8 mouse cellular contexts compared by ENCODE assay signal in the genomic region with DNA sequence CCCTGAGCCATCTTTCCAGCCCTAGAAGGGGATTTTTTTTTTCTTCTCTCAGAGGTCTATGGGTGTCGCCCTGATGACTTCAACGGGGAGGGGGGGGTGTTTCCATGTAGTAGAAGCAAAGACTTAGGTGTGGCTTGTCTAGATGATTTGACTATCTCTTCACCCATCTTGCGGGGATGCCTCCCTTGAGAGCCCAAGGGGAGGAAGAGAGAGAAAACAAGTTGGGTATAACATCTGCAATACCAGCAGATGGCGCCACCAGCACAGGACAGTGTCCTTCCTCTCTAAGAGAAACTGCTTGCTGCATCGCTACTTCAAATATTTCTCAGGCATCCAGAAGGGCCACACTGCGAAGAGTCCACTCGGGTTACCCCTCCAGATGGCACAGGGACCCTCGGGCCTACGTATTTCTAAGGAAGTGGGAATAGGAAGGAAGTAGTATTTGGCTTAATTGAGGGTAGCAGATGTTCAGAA. TPM values are rescaled to one million over a fixed set of nuclear protein-coding genes. Genes with fewer than 3 reads are reported as not detected.
DNase-seq lines count a peak whose midpoint lies in the region; ATAC-seq and TF ChIP-seq lines count a peak whose summit lies in the region.

No protein-coding gene starts in this region.

- ATAC-seq in liver, embryonic 11.5 days (replicated peaks; ENCODE audit: low FRiP score) = peak; percentile 51; the same call in 1 of the 2 replicates
- ATAC-seq in stomach, embryonic 14.5 days (ENCODE audit: insufficient number of reproducible peaks, insufficient read depth, low FRiP score, low read depth) = peak; percentile 34; the same call in 1 of the 2 replicates

- H3K4me2 ChIP-seq in liver, embryonic 11.5 days = peak overlapping the region; percentile 62
- H3K4me2 ChIP-seq in stomach, embryonic 14.5 days (replicated peaks; ENCODE audit: low read depth, low read length) = peak overlapping the region; percentile 22; the same call in 1 of the 2 replicates

- H3K9ac ChIP-seq in liver, embryonic 11.5 days (ENCODE audit: low read depth, low read length) = no peak overlapping the region
- no peak overlapping the region for H3K9ac ChIP-seq in stomach, embryonic 14.5 days (replicated peaks; ENCODE audit: low read depth, low read length)

- WGBS in heart, embryonic 10.5 days = 2% methylated on average over 9 of the region's 9 CpGs
- WGBS in liver, embryonic 11.5 days = 3% methylated on average over 9 of the region's 9 CpGs
- 1% methylated on average over 9 of the region's 9 CpGs for WGBS in stomach, embryonic 14.5 days

- no peak for TF ChIP-seq POLR2A in bone marrow macrophage, adult 2 months (IDR thresholded peaks at IDR 0.05; ENCODE audit: borderline replicate concordance, low read depth, low read length)
- TF ChIP-seq POLR2A in embryonic fibroblast, embryonic 13.5 days (IDR thresholded peaks at IDR 0.05; ENCODE audit: low read depth, low read length) = no peak

- H3K27ac ChIP-seq in bone marrow macrophage, adult 2 months (ENCODE audit: insufficient read depth, low read depth, low read length) = no peak overlapping the region
- H3K27ac ChIP-seq in embryonic fibroblast, embryonic 13.5 days (ENCODE audit: insufficient read depth, low read length) = no peak overlapping the region
- H3K27ac ChIP-seq in heart, embryonic 10.5 days = no peak overlapping the region
- no peak overlapping the region for H3K27ac ChIP-seq in liver, embryonic 11.5 days (ENCODE audit: low read depth, low read length)
- H3K27ac ChIP-seq in stomach, embryonic 14.5 days (ENCODE audit: low read length) = no peak overlapping the region

- H3K27me3 ChIP-seq in heart, embryonic 10.5 days (ENCODE audit: insufficient read depth, poor library complexity, severe bottlenecking) = no peaks in the 10 kb centered on the region
- 0 out of 2 replicates have a peak, but pooled peaks cover 2% of the 10 kb centered on the region for H3K27me3 ChIP-seq in liver, embryonic 11.5 days (replicated peaks; ENCODE audit: control insufficient read depth, insufficient read depth, low read length)
- H3K27me3 ChIP-seq in stomach, embryonic 14.5 days (ENCODE audit: control insufficient read depth, insufficient read depth, low read length) = no peaks in the 10 kb centered on the region

- H3K4me3 ChIP-seq in bone marrow macrophage, adult 2 months (ENCODE audit: insufficient read depth, low read length) = peak overlapping the region; percentile 24
- no peak overlapping the region for H3K4me3 ChIP-seq in embryonic fibroblast, embryonic 13.5 days (ENCODE audit: insufficient read depth, low read length)
- H3K4me3 ChIP-seq in heart, embryonic 10.5 days = peak overlapping the region; percentile 33
- H3K4me3 ChIP-seq in liver, embryonic 11.5 days (ENCODE audit: low read depth, low read length) = no peak overlapping the region
- no peak overlapping the region for H3K4me3 ChIP-seq in stomach, embryonic 14.5 days (ENCODE audit: low read depth, low read length)

- no peaks in the 10 kb centered on the region for H3K9me3 ChIP-seq in heart, embryonic 10.5 days
- H3K9me3 ChIP-seq in liver, embryonic 11.5 days (ENCODE audit: control insufficient read depth, low read length) = no peaks in the 10 kb centered on the region
- H3K9me3 ChIP-seq in stomach, embryonic 14.5 days (ENCODE audit: control insufficient read depth, low read depth, low read length) = no peaks in the 10 kb centered on the region

- H3K4me1 ChIP-seq in bone marrow macrophage, adult 2 months (ENCODE audit: control insufficient read depth, insufficient read depth, low read length) = peaks cover 6% of the 10 kb centered on the region
- no peaks in the 10 kb centered on the region for H3K4me1 ChIP-seq in embryonic fibroblast, embryonic 13.5 days (ENCODE audit: control insufficient read depth, insufficient read depth, low read length)
- H3K4me1 ChIP-seq in heart, embryonic 10.5 days = peaks cover 26% of the 10 kb centered on the region
- H3K4me1 ChIP-seq in liver, embryonic 11.5 days (replicated peaks; ENCODE audit: control insufficient read depth, insufficient read depth, low read length) = 0 out of 2 replicates have a peak, but pooled peaks cover 10% of the 10 kb centered on the region
- peaks cover 18% of the 10 kb centered on the region for H3K4me1 ChIP-seq in stomach, embryonic 14.5 days (ENCODE audit: control insufficient read depth, insufficient read depth, low read length)

- peak; percentile 72 for TF ChIP-seq CTCF in bone marrow macrophage, adult 2 months (IDR thresholded peaks at IDR 0.05; ENCODE audit: low read depth, low read length)
- TF ChIP-seq CTCF in embryonic fibroblast, embryonic 13.5 days (IDR thresholded peaks at IDR 0.05; ENCODE audit: borderline replicate concordance, insufficient read depth, low read length) = peak; percentile 86; the same call in 1 of the 2 replicates

- no peaks in the 10 kb centered on the region for H3K36me3 ChIP-seq in heart, embryonic 10.5 days
- H3K36me3 ChIP-seq in liver, embryonic 11.5 days (ENCODE audit: control insufficient read depth, insufficient read depth, low read length) = no peaks in the 10 kb centered on the region
- no peaks in the 10 kb centered on the region for H3K36me3 ChIP-seq in stomach, embryonic 14.5 days (ENCODE audit: control insufficient read depth, insufficient read depth, low read length)

- peak; percentile 90 for DNase-seq in CD4-positive helper T cell, adult 2 months (ENCODE audit: low read depth, low spot score)
- DNase-seq in heart, embryonic 10.5 days (ENCODE audit: low spot score) = peak; percentile 89
- DNase-seq in kidney, postnatal 10 days = peak; percentile 95
- peak; percentile 79 for DNase-seq in liver, embryonic 11.5 days (ENCODE audit: low spot score)
- DNase-seq in naive thymus-derived CD4-positive, alpha-beta T cell, adult 2 months (ENCODE audit: low read depth) = peak; percentile 92

RNA-seq across cellular contexts. Expression of a gene that starts 2.6 kb away (rescaled TPM):
- polyA plus RNA-seq in bone marrow macrophage, adult 2 months (2012; ENCODE audit: insufficient read depth, insufficient read length, missing spikeins) = not detected in 2 replicates
- not detected in 2 replicates for polyA plus RNA-seq in embryonic fibroblast, embryonic 13.5 days (2011; ENCODE audit: insufficient read length, low read depth, missing spikeins)
- polyA plus RNA-seq in heart, embryonic 10.5 days (2016; fragmentation: Nextera tagmentation; extraction: Ambion mirVana) = not detected in 2 replicates
- polyA plus RNA-seq in liver, embryonic 11.5 days (2014; fragmentation: Nextera tagmentation; extraction: Ambion mirVana) = not detected in 2 replicates
- polyA plus RNA-seq in stomach, embryonic 14.5 days (2014; fragmentation: Nextera tagmentation; extraction: Ambion mirVana) = not detected in 2 replicates

RNA-seq across cellular contexts. Expression of a gene that starts 15.7 kb away (rescaled TPM):
- not detected in 2 replicates for polyA plus RNA-seq in bone marrow macrophage, adult 2 months (2012; ENCODE audit: insufficient read depth, insufficient read length, missing spikeins)
- not detected in 2 replicates for polyA plus RNA-seq in embryonic fibroblast, embryonic 13.5 days (2011; ENCODE audit: insufficient read length, low read depth, missing spikeins)
- 0.07 and 0.19 TPM in 2 replicates for polyA plus RNA-seq in heart, embryonic 10.5 days (2016; fragmentation: Nextera tagmentation; extraction: Ambion mirVana)
- not detected in 2 replicates for polyA plus RNA-seq in liver, embryonic 11.5 days (2014; fragmentation: Nextera tagmentation; extraction: Ambion mirVana)
- 0.25 TPM in 1 of 2 replicates, not detected in the other for polyA plus RNA-seq in stomach, embryonic 14.5 days (2014; fragmentation: Nextera tagmentation; extraction: Ambion mirVana)

Comparison
In these comparisons a context has a peak if more than half of its experiments do, and no peak if none do; other contexts are left out.
1. H3K4me3 ChIP-seq: peak in bone marrow macrophage, adult 2 months (single experiment) and heart, embryonic 10.5 days (single experiment); none in embryonic fibroblast, embryonic 13.5 days (single experiment), liver, embryonic 11.5 days (single experiment) and stomach, embryonic 14.5 days (single experiment).
2. Peak in every context shown above with its lines, with median percentiles within 50 percentile points of each other: DNase-seq.